Mouse (Mus musculus): ENCODE data around the gene Garnl3. TPM values are rescaled to one million over a fixed set of nuclear protein-coding genes. Genes with fewer than 3 reads are reported as not detected.

The Garnl3 gene
- total RNA-seq (2017) = 1.1 and 21.5 TPM in 2 replicates

GRCm38 (mm10) chr2:33131500-33132092 lies at the start of gene Garnl3:
TSS of gene Garnl3 (minus strand) at chr2:33131654.
- ATAC-seq (replicated peaks; ENCODE audit: low read depth, poor library complexity, severe bottlenecking) = peak; percentile 10

DNA sequence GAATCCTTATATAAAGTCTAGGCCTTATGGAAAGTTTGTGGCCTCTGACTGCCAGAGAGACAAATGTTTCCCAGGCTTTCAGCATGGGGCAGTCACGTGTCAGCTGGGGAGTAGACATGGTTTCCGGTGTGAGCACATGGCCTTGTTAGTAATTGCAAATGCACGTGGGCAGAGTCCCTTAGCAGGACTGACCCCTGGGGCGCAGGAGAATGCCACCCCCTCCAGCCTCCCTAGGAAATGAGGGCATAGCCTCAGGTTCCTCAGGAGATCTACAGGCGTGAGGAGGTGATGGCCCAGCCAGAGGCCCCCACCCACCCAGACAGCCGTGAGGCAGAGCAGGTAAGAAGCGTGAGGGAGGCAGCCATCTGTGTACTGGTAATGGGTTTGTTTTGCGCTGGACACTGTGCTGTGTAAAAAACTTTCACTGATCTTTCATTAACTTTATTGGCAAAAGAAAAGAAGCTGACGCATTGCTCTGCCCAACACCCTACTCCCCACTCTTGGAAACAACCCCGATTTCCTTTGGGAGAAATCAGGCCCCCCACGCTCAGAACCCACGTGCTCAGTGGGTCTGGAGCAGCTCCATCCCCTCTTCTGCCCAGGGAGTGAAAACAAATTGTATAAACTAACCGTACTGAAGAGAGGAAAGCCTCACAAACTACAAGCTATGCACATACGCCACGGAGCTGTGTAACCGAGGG lies 48.6 kb upstream of the Garnl3 start:
- no peak for ATAC-seq (replicated peaks; ENCODE audit: low read depth, poor library complexity, severe bottlenecking)

- no peak for ATAC-seq (replicated peaks; ENCODE audit: low read depth, poor library complexity, severe bottlenecking)
Observed at GRCm38 (mm10) chr2:33179171-33179929, 47.9 kb upstream of the Garnl3 start.

- ATAC-seq (replicated peaks; ENCODE audit: low read depth, poor library complexity, severe bottlenecking) = no peak
Observed at GRCm38 (mm10) chr2:33178243-33178932, 46.9 kb upstream of the Garnl3 start.

DNA sequence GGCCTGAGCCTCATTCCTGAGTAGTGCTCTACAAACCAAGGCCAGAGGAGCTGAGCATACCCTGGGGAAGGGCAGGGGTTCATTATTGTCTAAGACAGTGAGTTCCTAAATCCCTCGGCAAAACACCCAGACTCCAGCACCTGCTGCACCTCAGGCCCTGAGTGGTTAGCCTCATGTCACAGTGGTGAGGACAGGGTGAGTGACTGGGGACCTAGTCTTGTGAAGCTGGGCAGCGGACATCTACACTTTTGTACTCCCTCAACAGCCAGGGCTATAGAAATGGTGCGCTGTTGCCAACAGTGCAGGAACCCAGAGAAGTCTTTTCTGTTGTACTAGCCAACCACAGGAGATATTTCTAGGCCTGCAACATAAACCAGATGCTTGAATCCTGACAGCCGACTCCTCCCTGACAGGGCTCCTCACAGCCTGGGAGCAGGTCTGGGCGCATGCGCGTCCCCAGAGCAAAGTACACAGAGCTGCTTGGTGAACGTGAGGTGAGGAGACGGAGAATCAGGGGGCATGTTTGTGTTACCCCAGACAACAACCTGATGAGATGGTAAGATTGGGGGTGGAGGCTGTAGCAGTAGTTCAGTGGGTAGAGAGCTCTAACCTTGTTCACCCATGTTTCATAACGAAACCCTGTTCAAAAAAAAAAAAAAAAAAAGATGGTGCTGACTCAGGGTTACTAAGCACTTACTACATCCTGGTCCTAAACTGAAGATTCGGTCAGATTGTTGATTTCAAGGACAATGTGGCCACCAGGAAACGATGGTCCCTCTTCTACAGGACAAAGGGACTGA lies 46.2 kb upstream of the Garnl3 start:
- no peak for ATAC-seq (replicated peaks; ENCODE audit: low read depth, poor library complexity, severe bottlenecking)

GRCm38 (mm10) chr2:33176921-33177320 lies 45.5 kb upstream of the Garnl3 start:
- no peak for ATAC-seq (replicated peaks; ENCODE audit: low read depth, poor library complexity, severe bottlenecking)

- peak; percentile 86 for ATAC-seq (replicated peaks; ENCODE audit: low read depth, poor library complexity, severe bottlenecking)
Observed at GRCm38 (mm10) chr2:33176516-33176915, 45.1 kb upstream of the Garnl3 start.

GRCm38 (mm10) chr2:33173686-33174085 lies 42.2 kb upstream of the Garnl3 start:
- no peak for ATAC-seq (replicated peaks; ENCODE audit: low read depth, poor library complexity, severe bottlenecking)

DNA sequence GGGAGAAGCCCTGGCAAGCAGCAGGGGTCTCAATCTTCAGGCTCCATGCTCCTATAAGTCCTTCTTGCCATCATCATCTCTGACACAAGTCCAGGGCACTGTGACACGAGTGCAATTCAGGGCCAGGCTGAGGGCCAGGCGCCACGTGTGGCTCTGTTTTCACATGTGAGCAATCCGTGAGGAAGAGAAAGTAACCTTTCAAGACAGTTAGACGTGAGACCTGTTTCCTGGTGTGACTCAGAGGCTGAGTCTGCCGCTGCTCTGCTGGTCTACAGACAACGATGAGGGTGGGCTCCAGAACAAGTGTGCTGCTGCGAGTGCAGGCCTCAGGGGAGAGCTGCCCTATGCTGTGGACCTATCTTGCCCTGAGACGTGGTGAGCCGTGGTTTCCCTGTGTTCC lies 41.7 kb upstream of the Garnl3 start:
- peak; percentile 18; the same call in 1 of the 2 replicates for ATAC-seq (replicated peaks; ENCODE audit: low read depth, poor library complexity, severe bottlenecking)

DNA sequence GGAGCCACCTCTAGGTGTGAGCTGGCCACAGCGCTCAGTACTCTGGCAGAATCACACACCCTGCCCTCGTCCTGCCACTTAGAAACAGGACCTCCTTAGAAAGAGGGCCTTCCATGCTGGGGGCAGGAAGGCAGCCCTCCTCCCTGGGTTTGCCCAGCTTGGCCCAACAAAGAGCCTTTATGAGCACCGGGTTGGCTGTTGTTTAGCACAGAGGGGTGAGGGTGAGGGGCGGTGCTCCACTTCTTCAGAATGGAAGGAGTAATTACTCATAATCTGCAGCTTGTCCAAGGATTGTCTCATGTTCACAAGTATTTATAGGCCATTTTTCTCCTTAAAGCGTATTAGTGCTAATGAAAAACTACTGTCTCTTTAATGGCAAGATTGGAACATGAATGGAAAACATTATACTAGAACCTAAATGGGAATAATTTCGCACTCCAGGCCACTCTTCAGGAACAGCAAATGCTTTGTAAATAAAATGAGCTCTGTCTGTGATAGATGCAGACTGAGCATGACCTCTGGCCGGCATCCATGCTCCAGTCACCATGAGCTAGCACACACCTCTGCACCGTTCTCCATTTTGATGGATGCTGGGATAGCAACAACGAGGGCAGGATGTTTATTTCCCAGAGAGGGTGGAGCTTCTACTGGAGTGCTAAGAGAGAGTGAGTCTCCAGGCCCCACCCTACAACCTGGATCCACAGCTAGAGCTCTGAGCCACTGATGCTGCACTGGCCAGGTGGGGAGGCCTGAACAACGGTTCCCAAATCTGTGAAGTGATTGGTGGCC lies 39.5 kb upstream of the Garnl3 start:
- no peak for ATAC-seq (replicated peaks; ENCODE audit: low read depth, poor library complexity, severe bottlenecking)

DNA sequence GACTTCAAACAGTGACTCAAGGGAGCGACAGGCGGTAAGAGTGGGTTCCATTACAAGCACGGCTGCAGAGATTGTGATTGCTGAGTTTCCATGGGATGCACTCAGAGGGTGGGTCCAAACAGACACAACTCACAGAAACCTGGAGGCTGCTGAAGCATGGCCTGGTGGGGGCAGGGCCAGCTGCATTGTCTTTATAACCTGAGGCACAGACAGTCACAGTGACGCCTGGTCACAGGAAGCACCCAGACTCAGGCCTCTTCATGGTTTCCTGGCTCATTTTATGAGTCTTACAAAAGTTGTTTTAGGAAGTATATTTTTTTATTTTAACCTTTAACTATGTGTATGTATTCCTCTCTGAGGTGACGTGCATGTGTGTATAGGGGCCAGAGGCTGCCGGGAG lies 38.0 kb upstream of the Garnl3 start:
- ATAC-seq (replicated peaks; ENCODE audit: low read depth, poor library complexity, severe bottlenecking) = no peak

DNA sequence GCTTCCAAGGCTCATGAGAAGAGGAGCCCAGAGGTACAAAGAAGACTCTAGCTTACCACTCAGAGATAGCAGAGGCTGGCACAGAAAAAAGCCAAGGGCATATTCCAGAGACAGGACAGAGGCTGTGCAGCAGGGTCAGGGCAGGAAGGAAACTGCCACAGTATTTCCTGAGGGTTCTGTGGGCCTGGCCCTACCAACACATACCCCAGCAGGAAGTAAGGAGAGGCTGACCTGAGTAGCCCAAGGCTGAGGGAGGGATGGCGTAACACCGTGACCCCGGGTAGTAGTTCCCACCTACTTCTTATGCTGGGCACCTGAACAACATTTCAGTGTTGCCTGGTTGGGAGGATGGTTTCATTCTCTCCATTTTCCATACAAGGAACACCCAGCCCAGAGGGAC lies 35.6 kb upstream of the Garnl3 start:
- no peak; the same call in 1 of the 2 replicates for ATAC-seq (replicated peaks; ENCODE audit: low read depth, poor library complexity, severe bottlenecking)

- ATAC-seq (replicated peaks; ENCODE audit: low read depth, poor library complexity, severe bottlenecking) = no peak
Observed at GRCm38 (mm10) chr2:33165710-33166374, 34.4 kb upstream of the Garnl3 start.

- ATAC-seq (replicated peaks; ENCODE audit: low read depth, poor library complexity, severe bottlenecking) = peak; percentile 37; the same call in 1 of the 2 replicates
Observed at GRCm38 (mm10) chr2:33165229-33165628, 33.8 kb upstream of the Garnl3 start.

DNA sequence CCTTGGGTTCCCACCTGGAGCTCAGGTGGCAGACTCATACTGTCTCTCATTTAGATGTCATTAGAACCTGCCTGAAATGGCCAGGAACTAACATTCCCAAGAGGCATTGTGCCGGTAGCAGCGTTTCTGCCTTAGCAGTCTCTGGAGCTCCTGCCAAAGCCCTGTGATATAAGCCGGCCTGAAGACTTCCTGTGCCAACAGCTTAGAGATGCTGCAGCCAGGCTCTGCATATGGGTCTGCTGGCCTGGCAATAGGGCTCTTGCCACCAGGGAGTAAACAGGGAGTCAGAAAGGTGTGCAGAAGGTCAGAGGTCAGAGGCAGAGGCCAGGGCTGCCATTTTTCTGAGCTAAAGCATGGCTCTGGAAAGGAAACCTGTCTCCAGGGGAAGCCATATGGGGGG lies 33.2 kb upstream of the Garnl3 start:
- no peak for ATAC-seq (replicated peaks; ENCODE audit: low read depth, poor library complexity, severe bottlenecking)

GRCm38 (mm10) chr2:33162126-33162525 lies 30.7 kb upstream of the Garnl3 start:
- ATAC-seq (replicated peaks; ENCODE audit: low read depth, poor library complexity, severe bottlenecking) = no peak

DNA sequence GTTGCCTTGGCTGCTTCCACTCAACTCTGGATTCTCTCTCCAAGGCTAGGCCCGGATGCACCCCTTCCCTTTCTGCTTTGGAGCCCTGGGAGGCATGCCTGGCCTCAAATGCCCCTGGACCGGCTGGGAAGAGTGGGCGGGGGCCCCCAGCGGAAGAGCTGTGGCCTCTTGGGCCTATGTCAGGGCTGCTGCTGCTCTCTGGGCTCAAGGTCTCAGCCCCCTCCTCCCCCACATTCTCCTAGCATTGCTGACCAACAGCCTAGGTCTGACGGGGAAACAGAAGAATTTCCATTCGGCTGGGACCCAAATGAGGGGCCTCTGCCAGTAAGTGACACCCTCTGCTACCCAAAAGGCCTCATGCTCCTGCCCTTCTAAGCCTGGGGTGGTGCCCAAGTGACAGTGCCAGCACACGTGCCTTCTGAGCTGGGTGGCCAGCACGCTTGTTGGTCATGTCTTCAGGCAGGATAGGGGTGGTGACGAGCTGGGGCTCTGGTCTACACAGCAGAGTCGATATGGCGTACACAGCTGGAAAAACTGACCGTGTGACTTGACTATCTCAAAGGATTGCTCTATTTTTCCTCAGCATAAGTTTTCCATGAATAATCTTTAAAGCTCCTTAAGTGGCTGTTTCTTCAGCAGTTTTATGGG lies 29.0 kb upstream of the Garnl3 start:
- no peak for ATAC-seq (replicated peaks; ENCODE audit: low read depth, poor library complexity, severe bottlenecking)

- no peak for ATAC-seq (replicated peaks; ENCODE audit: low read depth, poor library complexity, severe bottlenecking)
Observed at GRCm38 (mm10) chr2:33159593-33159992, 28.1 kb upstream of the Garnl3 start.

Measured in common myeloid progenitor, adult 5-6 weeks (primary cell).